Mouse (Mus musculus) spleen, adult 10 weeks (tissue): ENCODE data around the gene Tac1. TPM values are rescaled to one million over a fixed set of nuclear protein-coding genes. Genes with fewer than 3 reads are reported as not detected.

ENCODE experiments used
- polyA plus RNA-seq: library from polyadenylated mRNA; stranded (reverse); fragments of 350-450 nt; fragmentation: Illumina TruSeq; extraction: RNeasy Lipid Tissue Mini Kit (QIAGEN cat#74804); gene quantifications from one replicate; pipeline ENCODE4 v1.2.3, GENCODE M21; 2015; ENCODE audit warnings: low replicate concordance; ENCODE audit not compliant: insufficient read depth

The Tac1 gene
- polyA plus RNA-seq = not detected

DNA sequence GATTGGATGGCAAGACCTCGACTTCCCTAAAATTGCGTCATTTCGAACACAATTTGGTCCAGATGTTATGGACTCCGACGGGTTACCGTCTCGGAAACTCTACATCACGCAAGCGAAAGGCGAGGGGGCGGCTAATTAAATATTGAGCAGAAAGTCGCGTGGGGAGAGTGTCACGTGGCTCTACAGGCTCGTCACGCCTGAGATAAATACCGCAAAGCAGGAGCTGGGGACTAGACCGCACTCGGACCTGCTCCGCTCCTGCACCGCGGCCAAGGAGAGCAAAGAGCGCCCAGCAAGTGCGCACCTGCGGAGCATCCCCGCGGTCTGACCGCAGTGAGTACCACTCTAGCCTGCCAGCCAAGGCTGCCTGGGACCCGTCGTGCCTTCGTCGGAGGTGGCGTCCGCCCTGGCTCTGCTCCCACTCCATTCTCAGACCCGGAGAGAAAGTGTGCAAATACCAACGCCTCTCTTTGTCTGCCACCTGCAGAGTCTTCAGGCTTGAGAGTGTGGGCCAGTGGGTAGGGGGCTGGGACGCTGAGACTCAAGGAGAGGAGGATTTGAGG, at the start of gene Tac1:
Tac1 (plus strand) TSS at position 51 of the 563 bp plus-strand sequence.

Other genes with a start within 250 kb of the Tac1 start
- 6.7 TPM for gene Asns, start 138.4 kb downstream of the Tac1 start, polyA plus RNA-seq